Mouse (Mus musculus): ENCODE data around the gene Gm5678. TPM values are rescaled to one million over a fixed set of nuclear protein-coding genes. Genes with fewer than 3 reads are reported as not detected.

Gene Gm5678
- 1 to 10 TPM; 2.8 to 3.1 TPM for total RNA-seq (2021)
- long read RNA-seq, experiment 1, partial matches to known transcripts: 0 of 2 reads
- long read RNA-seq, experiment 1, other reads (novel, unspliced or antisense): 0 of 2 reads
- long read RNA-seq, experiment 2: 0 reads

DNA sequence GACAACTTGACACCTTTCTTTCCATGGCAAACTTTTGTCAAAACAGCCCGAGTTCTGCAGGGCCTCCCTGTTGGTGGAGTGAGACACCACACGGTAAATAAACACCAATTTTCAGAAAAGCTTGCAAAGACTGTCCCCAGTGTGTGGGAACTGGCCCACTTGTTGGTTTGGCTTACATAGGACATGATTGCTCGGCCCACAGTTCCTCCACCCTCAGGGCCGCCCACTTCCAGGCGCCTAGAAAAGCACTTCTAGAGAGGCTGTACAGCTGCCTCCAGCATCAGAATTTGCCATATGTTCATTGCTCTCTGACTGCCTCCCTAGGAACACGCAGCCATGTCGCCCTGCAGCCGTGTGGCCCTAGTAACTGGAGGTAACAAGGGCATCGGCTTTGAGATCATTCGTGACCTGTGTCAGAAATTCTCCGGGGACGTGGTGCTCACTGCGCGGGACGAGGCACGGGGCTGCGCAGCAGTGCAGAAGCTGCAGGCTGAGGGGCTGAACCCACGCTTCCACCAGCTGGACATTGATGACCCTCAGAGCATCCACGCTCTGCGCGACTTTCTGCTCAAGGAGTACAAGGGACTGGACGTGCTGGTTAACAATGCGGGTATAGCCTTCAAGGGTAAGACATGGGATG lies at the start of gene Gm5678:
Gene Gm5678, plus strand, starts transcription at position 337 of the 640 bp plus-strand sequence.
- no peak; the same call in 1 of the 2 replicates for TF ChIP-seq CTCF (IDR thresholded peaks at IDR 0.05)
- Histone ChIP-seq H3K27ac (no peak within 1 kb of the TSS), H3K4me3 (no peak within 1 kb of the TSS)
- DNase-seq (ENCODE audit: extremely low spot score in 1 of 2, low spot score in 2 of 2): peak; percentile 23 to 60
- intact Hi-C loops (cut with DNase I): no loop called here

GRCm38 (mm10) chr16:93578346-93579005 lies 49.4 kb upstream of the Gm5678 start:
- no peak for DNase-seq (ENCODE audit: extremely low spot score in 1 of 2, low spot score in 2 of 2)
- Histone ChIP-seq H3K4me3 (no peak overlapping the region), H3K27ac (no peak overlapping the region)
- intact Hi-C loops (cut with DNase I): no loop called here
- TF ChIP-seq CTCF (IDR thresholded peaks at IDR 0.05): no peak

- no peak for DNase-seq (ENCODE audit: extremely low spot score in 1 of 2, low spot score in 2 of 2)
- H3K4me3 ChIP-seq: no peak overlapping the region
- no peak for TF ChIP-seq CTCF (IDR thresholded peaks at IDR 0.05)
- H3K27ac ChIP-seq: no peak overlapping the region
- intact Hi-C loops (cut with DNase I): no loop called here
Measured at GRCm38 (mm10) chr16:93581125-93581524, 46.8 kb upstream of the Gm5678 start.

- TF ChIP-seq CTCF (IDR thresholded peaks at IDR 0.05): no peak
- intact Hi-C loops (cut with DNase I): no loop called here
- no peak for DNase-seq (ENCODE audit: extremely low spot score in 1 of 2, low spot score in 2 of 2)
- Histone ChIP-seq H3K4me3 (no peak overlapping the region), H3K27ac (no peak overlapping the region)
Measured at GRCm38 (mm10) chr16:93584976-93585702, 42.8 kb upstream of the Gm5678 start.

DNA sequence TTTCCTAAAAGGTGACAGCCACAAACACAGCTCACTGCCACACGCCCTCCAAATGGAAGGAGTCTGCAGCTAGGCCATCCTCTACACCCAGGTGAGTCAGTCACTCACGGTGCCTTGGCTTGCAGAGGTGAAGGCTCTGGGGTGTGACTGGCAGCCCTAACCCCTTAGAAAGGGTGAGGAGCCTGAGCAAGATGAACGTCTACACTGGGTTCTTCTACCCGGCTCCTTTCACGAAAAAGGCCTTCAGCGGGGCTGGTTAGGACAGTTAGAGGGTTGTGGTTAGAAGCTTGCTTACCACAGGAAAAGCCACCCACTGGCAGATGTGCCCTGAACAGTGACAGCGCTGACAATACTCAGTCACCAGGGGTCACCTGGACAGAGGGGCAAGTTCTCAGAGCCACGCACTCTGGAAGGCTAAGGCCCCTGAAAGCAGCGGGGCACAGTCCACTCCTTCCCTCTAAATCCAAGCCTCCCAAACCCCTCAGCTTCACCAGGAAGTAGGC lies 42.1 kb upstream of the Gm5678 start:
- intact Hi-C loops (cut with DNase I): no loop called here
- no peak for TF ChIP-seq CTCF (IDR thresholded peaks at IDR 0.05)
- Histone ChIP-seq H3K27ac (no peak overlapping the region), H3K4me3 (no peak overlapping the region)
- DNase-seq (ENCODE audit: extremely low spot score in 1 of 2, low spot score in 2 of 2): no peak

DNA sequence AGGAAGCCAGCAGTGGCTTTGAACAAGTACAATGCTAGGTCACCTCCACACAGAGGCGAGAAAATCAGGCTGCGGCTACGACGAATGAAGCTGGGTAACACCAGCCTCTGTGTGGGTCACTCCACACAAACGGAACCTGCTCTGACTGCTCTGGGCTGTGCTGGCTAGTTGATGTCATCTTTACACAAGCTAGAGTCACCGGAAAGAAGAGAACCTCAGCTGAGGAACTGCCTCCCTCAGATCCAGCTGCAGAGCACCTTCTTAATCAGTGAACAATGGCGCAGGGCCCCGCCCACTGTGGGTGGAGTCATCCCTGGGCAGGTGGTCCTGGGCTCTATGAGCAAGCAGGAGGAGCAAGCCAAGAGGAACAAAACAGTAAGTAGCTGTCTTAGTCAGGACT lies 41.5 kb upstream of the Gm5678 start:
- no peak for TF ChIP-seq CTCF (IDR thresholded peaks at IDR 0.05)
- Histone ChIP-seq H3K4me3 (no peak overlapping the region), H3K27ac (no peak overlapping the region)
- no peak for DNase-seq (ENCODE audit: extremely low spot score in 1 of 2, low spot score in 2 of 2)
- intact Hi-C loops (cut with DNase I): no loop called here

DNA sequence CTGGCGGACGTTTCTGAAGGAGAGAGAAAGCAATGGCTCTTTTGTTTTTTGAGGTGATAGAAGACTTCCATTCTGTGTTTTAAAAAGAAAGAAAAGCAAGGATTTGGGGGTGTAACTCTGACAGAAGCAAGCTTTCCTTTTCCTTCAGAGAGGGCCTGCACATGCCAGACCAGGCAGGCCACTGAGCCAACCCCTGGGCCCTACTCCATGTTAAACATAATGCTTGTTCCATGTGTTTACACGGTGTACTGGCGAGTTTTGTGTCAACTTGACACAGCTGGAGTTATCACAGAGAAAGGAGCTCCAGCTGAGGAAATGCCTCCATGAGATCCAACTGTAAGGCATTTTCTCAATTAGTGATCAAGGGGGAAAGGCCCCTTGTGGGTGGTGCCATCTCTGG lies 39.6 kb upstream of the Gm5678 start:
- Histone ChIP-seq H3K4me3 (no peak overlapping the region), H3K27ac (no peak overlapping the region)
- intact Hi-C loops (cut with DNase I): no loop called here
- no peak for DNase-seq (ENCODE audit: extremely low spot score in 1 of 2, low spot score in 2 of 2)
- no peak for TF ChIP-seq CTCF (IDR thresholded peaks at IDR 0.05)

DNA sequence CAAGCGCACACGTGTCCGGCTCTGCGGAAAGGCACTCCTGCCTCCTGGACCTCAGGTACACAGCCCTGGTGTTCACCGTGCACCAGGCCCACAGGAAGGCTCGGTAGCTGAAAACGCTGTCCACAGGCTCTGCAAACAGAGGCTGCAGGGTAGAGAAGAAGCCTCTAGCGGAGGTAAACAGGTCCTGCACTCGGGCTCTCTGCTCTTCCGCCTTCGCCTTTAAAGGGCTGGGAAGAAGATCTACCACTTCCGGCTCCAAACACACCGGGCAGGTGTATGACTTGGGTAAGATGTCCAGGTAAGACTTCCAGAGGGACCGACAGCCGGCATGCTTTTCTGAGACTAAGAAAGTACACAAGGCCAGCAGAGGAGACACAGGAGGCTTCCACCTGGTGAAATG lies 37.0 kb upstream of the Gm5678 start:
- H3K4me3 ChIP-seq: no peak overlapping the region
- no peak for TF ChIP-seq CTCF (IDR thresholded peaks at IDR 0.05)
- intact Hi-C loops (cut with DNase I): no loop called here

DNA sequence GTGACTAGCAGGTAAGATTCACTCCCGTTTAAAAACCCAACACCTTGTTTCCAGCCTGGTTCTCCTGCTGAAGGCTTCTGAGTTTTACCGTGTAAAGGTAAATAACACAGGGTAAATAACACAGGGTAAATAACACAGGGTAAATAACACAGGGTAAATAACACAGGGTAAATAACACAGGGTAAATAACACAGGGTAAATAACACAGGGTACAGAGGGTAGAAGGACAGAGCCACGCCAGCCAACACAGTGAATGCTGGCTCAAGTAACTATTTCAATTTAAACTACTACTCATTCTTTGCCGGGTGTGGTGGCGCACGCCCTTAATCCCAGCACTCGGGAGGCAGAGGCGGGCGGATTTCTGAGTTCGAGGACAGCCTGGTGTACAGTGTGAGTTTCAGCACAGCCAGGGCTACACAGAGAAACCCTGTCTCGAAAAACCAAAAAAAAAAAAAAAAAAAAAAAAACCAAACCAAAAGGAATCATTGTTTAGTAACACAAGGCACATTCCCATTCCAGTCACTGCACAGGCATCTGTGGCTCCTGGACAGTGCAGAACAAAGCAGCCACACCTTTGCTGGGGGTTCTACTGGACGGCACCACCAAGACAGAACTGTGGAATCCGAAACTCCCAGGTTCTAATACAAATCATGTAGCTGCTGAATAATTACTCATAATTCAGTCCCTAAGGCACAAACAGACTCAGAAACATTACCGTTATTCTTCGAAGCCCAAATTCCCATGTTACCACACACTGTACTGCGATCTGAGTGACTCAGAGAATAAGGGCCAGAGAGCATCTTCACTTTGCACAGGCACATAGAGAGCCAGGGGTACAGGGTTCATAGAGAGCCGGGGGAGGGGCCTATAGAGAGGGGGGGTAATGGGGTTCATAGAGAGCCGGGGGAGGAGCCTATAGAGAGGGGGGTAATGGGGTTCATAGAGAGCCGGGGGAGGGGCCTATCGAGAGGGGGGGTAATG lies 36.2 kb upstream of the Gm5678 start:
- TF ChIP-seq CTCF (IDR thresholded peaks at IDR 0.05): no peak
- intact Hi-C loops (cut with DNase I): no loop called here
- H3K27ac ChIP-seq: no peak overlapping the region

More for the DNA sequence above, 37.0 kb upstream of the Gm5678 start:
- no peak for DNase-seq (ENCODE audit: extremely low spot score in 1 of 2, low spot score in 2 of 2)
- no peak overlapping the region for H3K27ac ChIP-seq

DNA sequence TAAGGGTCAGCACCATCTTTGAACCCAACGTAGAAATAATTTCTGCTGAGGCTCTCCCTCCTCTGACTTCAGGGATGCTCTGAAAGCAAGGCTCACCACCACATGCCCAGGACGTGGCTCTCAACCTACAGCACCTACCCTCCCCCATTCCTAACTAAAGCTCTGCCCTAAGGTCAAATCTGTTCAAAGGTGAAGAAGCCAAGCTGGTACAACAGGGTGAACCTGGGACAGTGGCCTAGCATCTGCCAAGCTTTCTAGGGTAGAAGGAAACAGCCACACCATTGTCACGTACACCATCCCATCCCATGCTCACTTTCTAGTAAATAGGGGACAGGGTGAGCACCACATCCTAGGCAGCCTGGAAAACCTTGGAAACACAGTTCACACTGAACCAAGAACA lies 35.2 kb upstream of the Gm5678 start:
- no peak for TF ChIP-seq CTCF (IDR thresholded peaks at IDR 0.05)
- intact Hi-C loops (cut with DNase I): no loop called here
- no peak for DNase-seq (ENCODE audit: extremely low spot score in 1 of 2, low spot score in 2 of 2)
- Histone ChIP-seq H3K4me3 (no peak overlapping the region), H3K27ac (no peak overlapping the region)

More for the DNA sequence above, 36.2 kb upstream of the Gm5678 start:
- DNase-seq (ENCODE audit: extremely low spot score in 1 of 2, low spot score in 2 of 2): no peak
- no peak overlapping the region for H3K4me3 ChIP-seq

- no peak for DNase-seq (ENCODE audit: extremely low spot score in 1 of 2, low spot score in 2 of 2)
- no peak for TF ChIP-seq CTCF (IDR thresholded peaks at IDR 0.05)
- no peak overlapping the region for H3K27ac ChIP-seq
- H3K4me3 ChIP-seq: no peak overlapping the region
- intact Hi-C loops (cut with DNase I): no loop called here
Measured at GRCm38 (mm10) chr16:93593406-93593805, 34.5 kb upstream of the Gm5678 start.
